8 mouse cellular contexts compared by ENCODE assay signal in genomic region chr17:28800671-28801412, GRCm38 (mm10). TPM values are rescaled to one million over a fixed set of nuclear protein-coding genes. Genes with fewer than 3 reads are reported as not detected.
A peak's percentile ranks its signal among the peaks of the same experiment; 100 is the strongest.
DNase-seq lines count a peak whose midpoint lies in the region; ATAC-seq lines count a peak whose summit lies in the region.

Gene Brpf3 (plus strand): TSS chr17:28801090.

- peak; percentile 77 for DNase-seq in ZHBTc4 (ENCODE audit: low read depth, low spot score)
- DNase-seq in embryo, embryonic 10.5 days (ENCODE audit: low spot score), result peak; percentile 73
- peak; percentile 88 for DNase-seq in gastrocnemius, postnatal 14 days
- DNase-seq in left cerebral cortex, postnatal 10 days (ENCODE audit: extremely low spot score in 1 of 2, low spot score in 2 of 2), result peak; percentile 59 to 88
- peak; percentile 82 to 85 for DNase-seq in right cerebral cortex, postnatal 10 days (ENCODE audit: low spot score in 2 of 2)
- peak; percentile 75 for DNase-seq in urinary bladder, postnatal 25 days (ENCODE audit: low spot score)

- intact Hi-C loops in gastrocnemius, postnatal 14 days (cut with DNase I; ENCODE audit: low total_unique reads), result no loop called here
- intact Hi-C loops in left cerebral cortex, postnatal 10 days (cut with DNase I), result loop anchor here (2.0 kb wide), 1 partner anchor 110 kb away; the partner anchor contains the start of genes Mapk14 and Slc26a8

- ATAC-seq in inflammation-experienced regulatory T-cells, adult 6 months, result peak; percentile 39
- peak; percentile 50 for ATAC-seq in megakaryocyte progenitor cell, adult 5-6 weeks (replicated peaks; ENCODE audit: poor library complexity)

RNA-seq across cellular contexts. Expression of gene Brpf3, which starts in this region (rescaled TPM):
- 10 to 100 TPM; 14.5 to 15.0 TPM for total RNA-seq in gastrocnemius, postnatal 14 days (2021)
- 1 to 10 TPM; 3.0 to 4.1 (median 3.1) TPM for polyA plus RNA-seq in inflammation-experienced regulatory T-cells, adult 6 months (2017; shearing (Covaris generic))
- total RNA-seq in left cerebral cortex, postnatal 10 days (2021), result 10 to 100 TPM; 44.5 to 55.7 TPM
- total RNA-seq in megakaryocyte progenitor cell, adult 5-6 weeks (2015), result 29.5 and 29.9 TPM in 2 replicates
- 3.4 and 3.9 TPM in 2 replicates for total RNA-seq in megakaryocyte progenitor cell, adult 5-6 weeks (2017)

Comparison
In these comparisons a context has a peak if more than half of its experiments do, and no peak if none do; other contexts are left out.
1. Peak in every context shown above with its lines: DNase-seq and ATAC-seq.